Mouse (Mus musculus): ENCODE data around the gene Ift43. TPM values are rescaled to one million over a fixed set of nuclear protein-coding genes. Genes with fewer than 3 reads are reported as not detected.

Ift43 gene
- polyA plus RNA-seq, 1 experiment, result 35.1 TPM

Other genes starting within 250 kb of the Ift43 start
- 5.8 and 7.0 TPM in 2 replicates for gene Tgfb3, start 3.5 kb upstream of the Ift43 start, polyA plus RNA-seq (2012; rRNA removed)
- gene Gpatch2l, start 159.3 kb downstream of the Ift43 start, polyA plus RNA-seq (2012; rRNA removed), result 5.1 and 7.8 TPM in 2 replicates